Comparison of ENCODE assay signal across 20 mouse cellular contexts in genomic region chr3:51671071-51671469, GRCm38 (mm10). TPM values are rescaled to one million over a fixed set of nuclear protein-coding genes. Genes with fewer than 3 reads are reported as not detected.
DNase-seq lines count a peak whose midpoint lies in the region; ATAC-seq and TF ChIP-seq lines count a peak whose summit lies in the region.
"Had no signal": no experiment of that assay in that cellular context is flagged by ENCODE, and none has a peak within 500 bp of the region (broad histone marks: within the 10 kb centered on the region; RNA-seq: fewer than 3 reads in every experiment).

No protein-coding gene starts in this region.

- H3K4me1 ChIP-seq in liver, embryonic 11.5 days (replicated peaks; ENCODE audit: control insufficient read depth, insufficient read depth, low read length) = peaks cover 37% of the 10 kb centered on the region
- peaks cover 12% of the 10 kb centered on the region for H3K4me1 ChIP-seq in intestine, embryonic 16.5 days (ENCODE audit: control insufficient read depth, insufficient read depth, low read length)
- peaks cover 45 to 51% of the 10 kb centered on the region in 2 experiments for H3K4me1 ChIP-seq in liver, embryonic 14.5 days (replicated peaks; ENCODE audit: control insufficient read depth in 2 of 2, insufficient read depth in 2 of 2, low read length in 1 of 2)
- H3K4me1 ChIP-seq in small intestine, adult 2 months (ENCODE audit: control insufficient read depth, insufficient read depth, insufficient read length, low read length) = peaks cover 41% of the 10 kb centered on the region
- H3K4me1 ChIP-seq: forebrain, embryonic 13.5 days had no signal

- TF ChIP-seq POLR2A in small intestine, adult 2 months (IDR thresholded peaks at IDR 0.05; ENCODE audit: low read depth, low read length) = no peak

- H3K27me3 ChIP-seq in liver, embryonic 11.5 days (replicated peaks; ENCODE audit: control insufficient read depth, insufficient read depth, low read length) = no peaks in the 10 kb centered on the region
- no peaks in the 10 kb centered on the region for H3K27me3 ChIP-seq in intestine, embryonic 16.5 days (replicated peaks; ENCODE audit: control insufficient read depth, insufficient read depth, low read length)
- no peaks in the 10 kb centered on the region for H3K27me3 ChIP-seq in liver, embryonic 14.5 days (ENCODE audit: control insufficient read depth, insufficient read depth, low read length)
- no peaks in the 10 kb centered on the region for H3K27me3 ChIP-seq in small intestine, adult 2 months (ENCODE audit: control insufficient read depth, insufficient read depth, low read length)
- H3K27me3 ChIP-seq: embryonic facial prominence, embryonic 15.5 days; forebrain, embryonic 13.5 days had no signal

- TF ChIP-seq EP300 in liver, embryonic 14.5 days (IDR thresholded peaks at IDR 0.05; ENCODE audit: low read depth) = no peak

- no peak for ATAC-seq in liver, embryonic 11.5 days (replicated peaks; ENCODE audit: low FRiP score)
- peak; percentile 61 for ATAC-seq in intestine, embryonic 16.5 days
- ATAC-seq in liver, embryonic 14.5 days (ENCODE audit: insufficient read depth) = peak; percentile 17; the same call in 1 of the 2 replicates
- ATAC-seq: forebrain, embryonic 13.5 days; forebrain, postnatal 0 days had no signal

- no peak for TF ChIP-seq CTCF in liver, embryonic 14.5 days (IDR thresholded peaks at IDR 0.05; ENCODE audit: low read depth)
- TF ChIP-seq CTCF in small intestine, adult 2 months (IDR thresholded peaks at IDR 0.05; ENCODE audit: extremely low read depth, insufficient read length, insufficient replicate concordance, low read depth, low read length) = no peak

- H3K9ac ChIP-seq in liver, embryonic 11.5 days (ENCODE audit: low read depth, low read length) = no peak overlapping the region
- no peak overlapping the region for H3K9ac ChIP-seq in intestine, embryonic 16.5 days (ENCODE audit: low read depth, low read length)
- H3K9ac ChIP-seq in liver, embryonic 14.5 days (replicated peaks) = 0 out of 2 replicates have a peak overlapping the region, but pooled peaks have one; percentile 1
- H3K9ac ChIP-seq: embryonic facial prominence, embryonic 15.5 days; forebrain, embryonic 13.5 days; forebrain, postnatal 0 days; hindbrain, embryonic 14.5 days had no signal

- DNase-seq in liver, embryonic 11.5 days (ENCODE audit: low spot score) = no peak
- DNase-seq in liver = no peak
- peak in 1 of 3 experiments; percentile 30 for DNase-seq in liver, embryonic 14.5 days (ENCODE audit: low read depth in 3 of 3, low spot score in 3 of 3)
- no peak for DNase-seq in left cerebral cortex, postnatal 4 days
- DNase-seq in layer of hippocampus, adult 8-10 months (ENCODE audit: low spot score in 2 of 2) = no peak
- DNase-seq in frontal cortex, postnatal 10 days (ENCODE audit: low spot score in 2 of 2) = no peak
- DNase-seq: cerebellum, adult 11 months; cerebellum, adult 8-10 months; cerebellum, postnatal 14 days; embryo, embryonic 11 days; forebrain, postnatal 0 days; gastrocnemius, adult 2 months; gastrocnemius, postnatal 25 days; heart, adult 11 months; heart, postnatal 10 days had no signal

- H3K9me3 ChIP-seq in liver, embryonic 11.5 days (ENCODE audit: control insufficient read depth, low read length) = no peaks in the 10 kb centered on the region
- no peaks in the 10 kb centered on the region for H3K9me3 ChIP-seq in intestine, embryonic 16.5 days (ENCODE audit: control insufficient read depth, low read length)
- no peaks in the 10 kb centered on the region for H3K9me3 ChIP-seq in liver, embryonic 14.5 days (ENCODE audit: control insufficient read depth, low read length)
- H3K9me3 ChIP-seq: embryonic facial prominence, embryonic 15.5 days; forebrain, embryonic 13.5 days had no signal

- intact Hi-C loops in left cerebral cortex, postnatal 4 days (cut with DNase I) = no loop called here

- H3K4me3 ChIP-seq in liver, embryonic 11.5 days (ENCODE audit: low read depth, low read length) = no peak overlapping the region
- H3K4me3 ChIP-seq in intestine, embryonic 16.5 days (ENCODE audit: low read length) = no peak overlapping the region
- H3K4me3 ChIP-seq in liver, embryonic 14.5 days (ENCODE audit: insufficient read depth in 1 of 2, low read depth in 2 of 2, low read length in 2 of 2) = no peak overlapping the region
- no peak overlapping the region for H3K4me3 ChIP-seq in small intestine, adult 2 months (ENCODE audit: low read depth, low read length)
- H3K4me3 ChIP-seq: embryonic facial prominence, embryonic 15.5 days; forebrain, embryonic 13.5 days; gastrocnemius, adult 2 months had no signal

- peak overlapping the region; percentile 57 for H3K27ac ChIP-seq in liver, embryonic 11.5 days (ENCODE audit: low read depth, low read length)
- peak overlapping the region; percentile 40 for H3K27ac ChIP-seq in intestine, embryonic 16.5 days (ENCODE audit: low read length)
- H3K27ac ChIP-seq in liver, embryonic 14.5 days = peak overlapping the region; percentile 91
- H3K27ac ChIP-seq in small intestine, adult 2 months (ENCODE audit: insufficient read depth, low read depth, low read length) = peak overlapping the region; percentile 87
- H3K27ac ChIP-seq: embryonic facial prominence, embryonic 15.5 days; forebrain, embryonic 13.5 days; gastrocnemius, adult 2 months; hindbrain, embryonic 14.5 days had no signal

- 76% methylated on average over 1 of the region's 1 CpGs for WGBS in liver, embryonic 11.5 days
- WGBS in intestine, embryonic 16.5 days = 89% methylated on average over 1 of the region's 1 CpGs
- 58% methylated on average over 1 of the region's 1 CpGs for WGBS in liver, embryonic 14.5 days (ENCODE audit: insufficient replicate concordance)
- WGBS in small intestine, adult 2 months = 57% methylated on average over 1 of the region's 1 CpGs

- no peaks in the 10 kb centered on the region for H3K36me3 ChIP-seq in liver, embryonic 11.5 days (ENCODE audit: control insufficient read depth, insufficient read depth, low read length)
- no peaks in the 10 kb centered on the region for H3K36me3 ChIP-seq in intestine, embryonic 16.5 days (ENCODE audit: control insufficient read depth, insufficient read depth, low read length)
- no peaks in the 10 kb centered on the region for H3K36me3 ChIP-seq in liver, embryonic 14.5 days (replicated peaks; ENCODE audit: control insufficient read depth, insufficient read depth, low read depth)
- peaks cover 14% of the 10 kb centered on the region for H3K36me3 ChIP-seq in small intestine, adult 2 months (ENCODE audit: control insufficient read depth, insufficient read depth, low read length)
- H3K36me3 ChIP-seq: embryonic facial prominence, embryonic 15.5 days had no signal

- H3K4me2 ChIP-seq in liver, embryonic 11.5 days = no peak overlapping the region
- no peak overlapping the region for H3K4me2 ChIP-seq in intestine, embryonic 16.5 days (ENCODE audit: low read depth, low read length)
- H3K4me2 ChIP-seq in liver, embryonic 14.5 days (ENCODE audit: low read depth) = peak overlapping the region; percentile 51
- H3K4me2 ChIP-seq: embryonic facial prominence, embryonic 15.5 days; forebrain, embryonic 13.5 days; hindbrain, embryonic 14.5 days had no signal

RNA-seq across cellular contexts. Expression of gene Mgst2, which starts 10.9 kb away (rescaled TPM):
- polyA plus RNA-seq in liver, embryonic 11.5 days (2014; fragmentation: Nextera tagmentation; extraction: Ambion mirVana) = 16.5 and 16.6 TPM in 2 replicates
- polyA plus RNA-seq in intestine, embryonic 16.5 days (2015; fragmentation: Nextera tagmentation; extraction: Ambion mirVana) = 49.8 and 61.7 TPM in 2 replicates
- 2.8 and 3.6 TPM in 2 replicates for polyA plus RNA-seq in liver, embryonic 14.5 days (2012; rRNA removed)
- polyA plus RNA-seq in liver, embryonic 14.5 days (2014; fragmentation: Nextera tagmentation; extraction: Ambion mirVana) = 19.0 and 20.8 TPM in 2 replicates
- 12.4 and 19.1 TPM in 2 replicates for polyA plus RNA-seq in small intestine, adult 2 months (2012; rRNA removed)
- total RNA-seq in left cerebral cortex, postnatal 4 days (2021) = 1 to 10 TPM; 1.1 to 1.5 TPM
- total RNA-seq in layer of hippocampus, adult 8-10 months (2022) = 1 to 10 TPM in 1 of 4 experiments, under 1 TPM in 1, not detected in 2; 0.61 to 1.4 TPM
- total RNA-seq: forebrain, postnatal 0 days had no signal

Comparison
In these comparisons a context has a peak if more than half of its experiments do, and no peak if none do; other contexts are left out.
1. H3K27ac ChIP-seq: peak in every context shown above with its lines; median percentile 91 in liver, embryonic 14.5 days; 87 in small intestine, adult 2 months; 57 in liver, embryonic 11.5 days; 40 in intestine, embryonic 16.5 days.